Mouse (Mus musculus): ENCODE results near the gene Fbp1.

- no peak for TF ChIP-seq CTCF (IDR thresholded peaks at IDR 0.05; ENCODE audit: low read depth)
- TF ChIP-seq EP300 (IDR thresholded peaks at IDR 0.05; ENCODE audit: low read depth) = no peak
Measured at GRCm38 (mm10) chr13:62832239-62832638, 55.8 kb downstream of the Fbp1 start.

All from liver, postnatal 0 days (tissue).